Mouse (Mus musculus) liver, embryonic 15.5 days (tissue): ENCODE measurements at regions not wholly inside any gene's neighbourhood (a gene's known extent, or its start where the extent isn't known, plus 50 kb on each side); places are given as distances from the start of the nearest gene placed in this dataset.

Experiments
- ATAC-seq: fragments of 200-750 bp; cut with Nextera tagmentation; 2 replicates; pipeline ENCODE4 v1.8.0; 2017; ENCODE audit warnings: moderate number of reproducible peaks, mild to moderate bottlenecking, moderate library complexity; ENCODE audit not compliant: insufficient read depth
- H3K27ac ChIP-seq: fragments of 300-500 bp; sonication (generic); replicated peaks from 2 replicates; pipeline ENCODE4 v1.5.1; 2015; ENCODE audit warnings: mild to moderate bottlenecking, inconsistent platforms
- H3K27me3 ChIP-seq: fragments of 300-500 bp; sonication (generic); 2 replicates; pipeline ENCODE4 v1.6.1; 2015; ENCODE audit warnings: mild to moderate bottlenecking, inconsistent platforms
- H3K36me3 ChIP-seq: fragments of 300-500 bp; sonication (generic); replicated peaks from 2 replicates; pipeline ENCODE4 v1.6.1; 2015; ENCODE audit warnings: moderate library complexity, mild to moderate bottlenecking, inconsistent platforms
- H3K4me1 ChIP-seq: fragments of 300-500 bp; sonication (generic); replicated peaks from 2 replicates; pipeline ENCODE4 v1.6.1; 2015; ENCODE audit warnings: inconsistent platforms
- H3K4me2 ChIP-seq: fragments of 300-500 bp; sonication (generic); 2 replicates; pipeline ENCODE4 v1.6.1; 2015; ENCODE audit warnings: moderate library complexity, mild to moderate bottlenecking, inconsistent platforms
- H3K4me3 ChIP-seq: fragments of 300-500 bp; sonication (generic); replicated peaks from 2 replicates; pipeline ENCODE4 v1.5.1; 2015; ENCODE audit warnings: mild to moderate bottlenecking, inconsistent platforms
- H3K9ac ChIP-seq: fragments of 300-500 bp; sonication (generic); 2 replicates; pipeline ENCODE4 v1.6.1; 2015; ENCODE audit warnings: moderate library complexity, mild to moderate bottlenecking, inconsistent platforms
- H3K9me3 ChIP-seq: fragments of 300-500 bp; sonication (generic); replicated peaks from 2 replicates; pipeline ENCODE4 v1.6.1; 2016; ENCODE audit warnings: inconsistent platforms
- WGBS: fragments of 180-500 bp; shearing (Covaris S2); methylation state at CpG from one replicate; pipeline ENCODE4 v1.1.7; 2015; ENCODE audit warnings: mixed read lengths; ENCODE audit not compliant: insufficient replicate concordance; 5-methylcytosine and 5-hydroxymethylcytosine counted together

DNA sequence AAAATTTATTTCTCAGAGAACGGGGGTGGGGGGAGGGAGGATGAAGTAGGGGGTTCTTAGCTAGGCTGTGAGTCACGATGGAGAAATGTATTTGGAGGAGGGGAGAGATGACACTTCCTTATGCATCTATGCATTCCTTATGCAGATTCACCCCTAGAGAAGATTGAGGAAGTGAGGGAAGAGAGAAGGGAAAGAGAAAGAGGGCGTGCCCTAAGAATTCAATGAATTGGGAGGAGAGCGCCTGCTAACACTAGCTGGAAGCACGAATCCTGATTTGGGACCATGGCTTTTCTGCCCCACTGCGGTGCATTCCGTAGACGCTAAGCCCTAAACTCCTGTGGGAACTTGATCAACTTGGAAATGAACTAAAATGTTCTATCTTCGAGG lies 56.1 kb downstream of the Foxi3 start:
- Histone ChIP-seq H3K9me3 (no peaks in the 10 kb centered on the region), H3K4me1 (peaks cover 11% of the 10 kb centered on the region), H3K36me3 (no peaks in the 10 kb centered on the region), H3K4me3 (peak overlapping the region; percentile 36; the same call in 1 of the 2 replicates), H3K4me2 (peak overlapping the region; percentile 64), H3K27ac (no peak overlapping the region), H3K27me3 (peaks cover 29% of the 10 kb centered on the region), H3K9ac (no peak overlapping the region)
- 9% methylated on average over 9 of the region's 9 CpGs for WGBS
- ATAC-seq, result no peak

GRCm38 (mm10) chr6:71012823-71013461 lies 56.6 kb downstream of the Foxi3 start:
- no peak overlapping the region for H3K27ac ChIP-seq
- H3K27me3 ChIP-seq, result peaks cover 29% of the 10 kb centered on the region
- H3K4me2 ChIP-seq, result peak overlapping the region; percentile 64
- no peaks in the 10 kb centered on the region for H3K36me3 ChIP-seq
- peaks cover 11% of the 10 kb centered on the region for H3K4me1 ChIP-seq
- peak overlapping the region; percentile 36 for H3K4me3 ChIP-seq
- ATAC-seq, result no peak
- under 1% methylated on average over 38 of the region's 38 CpGs for WGBS
- H3K9me3 ChIP-seq, result no peaks in the 10 kb centered on the region
- H3K9ac ChIP-seq, result no peak overlapping the region

DNA sequence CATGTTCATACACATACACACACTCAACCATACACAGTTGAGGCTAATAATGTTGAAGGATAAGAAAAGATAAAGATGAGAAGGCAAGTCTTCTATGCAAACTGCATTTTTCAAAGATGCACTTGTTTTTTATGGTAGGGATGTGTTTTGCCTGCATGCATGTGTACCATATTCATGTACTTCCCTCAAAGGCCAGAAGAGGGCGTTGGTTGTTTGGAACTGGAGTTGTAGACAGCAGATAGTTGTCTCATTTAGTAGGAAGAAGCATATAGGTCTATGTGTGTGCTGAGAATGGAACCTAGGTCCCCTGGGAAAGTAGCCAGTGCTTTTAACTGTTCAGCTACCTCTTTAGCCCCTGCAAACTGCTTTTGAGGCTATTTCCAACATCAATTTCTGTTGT lies 60.1 kb downstream of the Foxi3 start:
- Histone ChIP-seq H3K9ac (no peak overlapping the region), H3K27me3 (peaks cover 29% of the 10 kb centered on the region), H3K4me1 (peaks cover 11% of the 10 kb centered on the region), H3K36me3 (no peaks in the 10 kb centered on the region), H3K4me2 (no peak overlapping the region), H3K27ac (no peak overlapping the region), H3K9me3 (no peaks in the 10 kb centered on the region), H3K4me3 (no peak overlapping the region)
- WGBS, result 5% methylated on average over 1 of the region's 1 CpGs
- ATAC-seq, result no peak

- H3K36me3 ChIP-seq, result no peaks in the 10 kb centered on the region
- no peak overlapping the region for H3K9ac ChIP-seq
- no peak overlapping the region for H3K27ac ChIP-seq
- H3K27me3 ChIP-seq, result no peaks in the 10 kb centered on the region
- no peak overlapping the region for H3K4me3 ChIP-seq
- H3K4me1 ChIP-seq, result no peaks in the 10 kb centered on the region
- H3K4me2 ChIP-seq, result no peak overlapping the region
- H3K9me3 ChIP-seq, result no peaks in the 10 kb centered on the region
- WGBS, result 43% methylated on average over 9 of the region's 9 CpGs
- no peak for ATAC-seq
These were observed 65.0 kb downstream of the Foxi3 start for GRCm38 (mm10) chr6:71021353-71021752.

DNA sequence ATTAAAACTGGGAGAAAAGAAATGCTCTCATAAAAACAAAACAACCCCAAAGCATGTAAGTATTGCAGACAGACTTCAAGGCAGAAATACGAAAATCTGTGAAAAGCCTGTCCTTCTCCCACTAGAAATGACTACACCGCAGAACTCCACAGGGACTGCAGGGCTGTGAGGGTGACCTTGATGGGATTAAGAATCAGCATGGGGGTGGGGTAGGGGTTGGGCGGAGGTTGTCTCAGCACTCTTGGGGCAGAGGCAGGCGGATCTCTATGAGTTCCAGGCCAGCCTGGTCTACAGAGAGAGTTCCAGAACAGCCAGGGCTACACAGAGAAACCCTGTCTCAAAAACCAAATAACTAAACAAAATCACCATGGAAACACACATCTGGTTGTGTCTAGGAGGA lies 69.1 kb downstream of the Foxi3 start:
- Histone ChIP-seq H3K4me1 (no peaks in the 10 kb centered on the region), H3K27ac (no peak overlapping the region), H3K36me3 (no peaks in the 10 kb centered on the region), H3K9me3 (no peaks in the 10 kb centered on the region), H3K27me3 (no peaks in the 10 kb centered on the region), H3K4me3 (no peak overlapping the region), H3K9ac (no peak overlapping the region), H3K4me2 (no peak overlapping the region)
- 58% methylated on average over 4 of the region's 4 CpGs for WGBS
- ATAC-seq, result no peak

DNA sequence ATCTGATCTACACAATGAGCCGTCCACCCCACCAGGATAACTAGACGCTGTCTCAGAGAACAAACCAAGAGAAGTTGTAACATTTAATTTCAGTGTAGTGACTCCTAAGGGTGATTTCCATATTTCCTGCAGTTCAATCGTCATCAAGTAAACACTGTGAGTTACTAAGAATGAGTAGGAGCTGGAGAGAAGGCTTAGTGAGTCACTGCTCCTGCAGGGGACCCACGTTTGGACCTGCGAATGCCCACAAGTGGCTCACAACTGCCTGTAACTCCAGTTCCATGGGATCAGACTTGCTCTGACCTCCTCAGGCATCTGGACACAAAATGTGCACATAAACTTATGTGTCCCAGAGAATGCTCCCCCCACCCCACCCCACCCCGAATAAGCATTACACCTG lies 73.3 kb downstream of the Foxi3 start:
- H3K4me1 ChIP-seq, result no peaks in the 10 kb centered on the region
- H3K36me3 ChIP-seq, result no peaks in the 10 kb centered on the region
- no peak overlapping the region for H3K4me3 ChIP-seq
- no peak overlapping the region for H3K4me2 ChIP-seq
- no peaks in the 10 kb centered on the region for H3K9me3 ChIP-seq
- WGBS, result 53% methylated on average over 6 of the region's 6 CpGs
- no peak overlapping the region for H3K27ac ChIP-seq
- H3K27me3 ChIP-seq, result no peaks in the 10 kb centered on the region
- H3K9ac ChIP-seq, result no peak overlapping the region
- no peak for ATAC-seq

DNA sequence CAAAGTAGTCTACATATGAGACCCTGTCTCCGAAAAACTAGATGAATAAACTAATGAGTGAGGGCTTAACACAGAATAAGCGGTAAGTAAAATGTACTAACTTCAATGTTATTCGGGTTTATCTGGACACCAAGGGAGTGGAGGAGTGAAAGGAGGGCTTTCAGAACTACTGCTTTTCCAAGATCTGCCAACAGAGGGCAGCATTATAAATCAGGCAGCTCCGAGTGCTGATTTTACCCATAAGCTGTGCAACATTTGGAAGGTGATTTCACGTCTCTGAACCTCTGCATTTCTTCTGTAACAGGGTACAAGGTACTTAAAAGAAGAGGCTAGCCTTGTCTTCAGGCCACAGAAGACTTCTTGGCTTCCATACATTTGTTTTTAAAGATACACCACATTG lies 74.2 kb downstream of the Foxi3 start:
- WGBS, result 54% methylated on average over 5 of the region's 5 CpGs
- Histone ChIP-seq H3K4me2 (no peak overlapping the region), H3K9me3 (no peaks in the 10 kb centered on the region), H3K9ac (no peak overlapping the region), H3K36me3 (no peaks in the 10 kb centered on the region), H3K4me3 (no peak overlapping the region), H3K27me3 (no peaks in the 10 kb centered on the region), H3K4me1 (no peaks in the 10 kb centered on the region), H3K27ac (no peak overlapping the region)
- ATAC-seq, result no peak

DNA sequence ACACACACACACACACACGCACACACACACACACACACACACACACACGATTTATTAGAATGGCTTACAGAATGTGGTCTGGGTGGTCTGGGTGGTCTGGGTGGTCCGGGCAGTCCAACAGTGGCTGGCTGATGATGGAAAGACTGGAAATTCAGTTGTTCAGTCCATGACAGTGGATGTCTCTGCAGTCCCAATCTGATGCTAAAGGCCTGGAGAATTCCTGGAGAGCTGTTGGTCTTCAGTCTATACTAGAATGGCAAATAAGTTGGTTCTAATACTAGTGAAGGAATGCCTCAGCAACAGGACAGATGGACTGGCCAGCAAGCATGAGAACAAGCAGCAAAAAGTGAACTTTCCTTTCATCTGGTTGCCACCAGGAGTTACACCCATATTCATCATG lies 87.9 kb downstream of the Foxi3 start:
- H3K4me3 ChIP-seq, result no peak overlapping the region
- no peak overlapping the region for H3K9ac ChIP-seq
- no peak overlapping the region for H3K27ac ChIP-seq
- peaks cover 16% of the 10 kb centered on the region for H3K27me3 ChIP-seq
- H3K9me3 ChIP-seq, result no peaks in the 10 kb centered on the region
- H3K36me3 ChIP-seq, result no peaks in the 10 kb centered on the region
- H3K4me1 ChIP-seq, result no peaks in the 10 kb centered on the region
- H3K4me2 ChIP-seq, result no peak overlapping the region
- WGBS, result 68% methylated on average over 3 of the region's 3 CpGs
- no peak for ATAC-seq

DNA sequence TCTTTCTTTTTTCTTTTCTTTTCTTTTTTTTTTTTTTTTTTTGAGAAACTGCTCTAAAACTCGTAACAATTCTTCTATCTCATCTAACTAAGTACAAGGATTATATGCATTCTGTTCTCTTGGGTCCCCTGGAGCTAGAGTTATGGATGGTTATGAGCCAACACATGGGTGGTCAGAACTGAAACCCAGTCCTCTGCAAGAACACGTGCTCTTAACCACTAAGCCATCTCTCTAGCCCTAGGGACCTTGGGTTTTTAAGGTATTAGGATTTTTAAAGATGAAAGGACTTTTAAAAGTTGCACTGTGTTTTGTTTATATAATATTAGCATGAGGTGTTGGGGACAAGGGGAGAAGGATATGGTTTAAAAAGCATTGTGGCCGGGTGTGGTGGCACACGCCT lies 88.9 kb downstream of the Foxi3 start:
- Histone ChIP-seq H3K9ac (no peak overlapping the region), H3K4me2 (no peak overlapping the region), H3K27me3 (peaks cover 25% of the 10 kb centered on the region), H3K36me3 (no peaks in the 10 kb centered on the region), H3K4me1 (no peaks in the 10 kb centered on the region), H3K4me3 (no peak overlapping the region), H3K27ac (no peak overlapping the region), H3K9me3 (no peaks in the 10 kb centered on the region)
- 68% methylated on average over 4 of the region's 4 CpGs for WGBS
- ATAC-seq, result no peak

DNA sequence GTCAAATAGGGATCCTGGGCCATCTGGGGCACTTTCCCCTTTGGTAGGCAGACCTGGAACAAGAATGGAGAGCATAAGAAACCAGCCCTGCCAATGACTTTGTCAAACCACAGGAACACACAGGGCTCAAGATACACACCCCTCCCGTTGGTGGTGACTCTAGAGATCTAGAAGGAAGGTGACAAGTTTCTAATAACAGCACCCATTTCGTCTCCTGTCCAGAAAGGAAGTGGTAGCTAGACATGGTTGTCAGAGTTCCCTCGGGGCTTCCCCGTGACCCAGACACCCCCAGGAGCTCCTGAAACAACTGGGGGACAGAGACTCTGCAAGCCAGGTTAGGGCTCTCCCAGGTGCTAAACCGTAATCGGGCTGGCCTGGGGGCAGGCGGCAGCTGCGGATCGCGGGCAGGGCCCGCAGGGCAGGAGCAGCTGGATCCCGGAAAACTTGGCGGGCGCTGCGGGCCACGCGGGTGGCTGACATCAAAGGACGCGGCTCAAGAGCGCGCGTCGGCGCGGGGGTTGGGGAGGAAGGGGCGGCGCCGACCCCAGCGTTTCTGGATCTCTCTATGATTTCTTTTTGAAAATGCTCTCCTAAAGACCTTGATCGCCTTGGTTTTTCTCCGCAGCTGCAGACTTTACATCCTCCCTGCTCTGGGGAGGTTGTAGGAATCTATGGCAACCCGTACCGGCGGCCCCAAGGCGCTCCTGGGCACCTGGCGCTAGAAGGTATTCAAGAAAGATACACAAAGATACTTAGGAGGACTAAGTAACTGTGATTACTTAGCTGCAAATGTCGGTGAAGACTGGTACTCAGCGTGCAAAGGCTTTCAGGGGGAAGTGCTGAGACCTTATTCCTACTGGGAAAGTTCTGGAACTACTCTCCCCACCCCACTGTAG lies 92.1 kb downstream of the Foxi3 start:
- no peaks in the 10 kb centered on the region for H3K4me1 ChIP-seq
- no peak for ATAC-seq
- peak overlapping the region; percentile 62 for H3K4me2 ChIP-seq
- H3K27me3 ChIP-seq, result peaks cover 25% of the 10 kb centered on the region
- H3K9ac ChIP-seq, result no peak overlapping the region
- H3K9me3 ChIP-seq, result no peaks in the 10 kb centered on the region
- 1% methylated on average over 38 of the region's 38 CpGs for WGBS
- no peak overlapping the region for H3K27ac ChIP-seq
- H3K4me3 ChIP-seq, result peak overlapping the region; percentile 26
- H3K36me3 ChIP-seq, result no peaks in the 10 kb centered on the region

DNA sequence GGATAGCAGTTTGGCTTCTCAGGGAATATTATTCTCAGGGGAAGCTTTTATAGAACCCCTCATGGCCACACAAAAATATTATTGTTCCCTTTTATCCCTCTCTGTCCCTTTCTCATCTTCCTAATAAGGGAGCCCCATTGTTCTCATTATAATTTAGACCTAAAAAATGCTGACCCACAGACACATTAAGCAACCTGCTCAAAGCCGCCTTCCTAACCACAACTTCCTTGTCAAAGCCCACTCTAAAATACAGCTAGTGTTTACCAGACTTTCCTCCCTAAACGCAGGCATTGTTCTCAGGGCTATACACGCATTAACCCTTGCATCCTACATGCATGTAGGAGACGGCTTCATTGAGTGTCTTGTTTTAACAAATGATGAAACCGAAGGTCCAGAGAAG lies 93.9 kb downstream of the Foxi3 start:
- no peak overlapping the region for H3K4me2 ChIP-seq
- WGBS, result 19% methylated on average over 5 of the region's 5 CpGs
- ATAC-seq, result no peak

More for the DNA sequence above, 93.9 kb downstream of the Foxi3 start:
- H3K9me3 ChIP-seq, result no peaks in the 10 kb centered on the region
- H3K4me1 ChIP-seq, result no peaks in the 10 kb centered on the region
- H3K27ac ChIP-seq, result no peak overlapping the region
- no peak overlapping the region for H3K4me3 ChIP-seq
- no peak overlapping the region for H3K9ac ChIP-seq
- H3K27me3 ChIP-seq, result peaks cover 25% of the 10 kb centered on the region
- no peaks in the 10 kb centered on the region for H3K36me3 ChIP-seq
